Mouse (Mus musculus) midbrain, embryonic 14.5 days (tissue): ENCODE measurements around the gene Samd4. TPM values are rescaled to one million over a fixed set of nuclear protein-coding genes. Genes with fewer than 3 reads are reported as not detected.

Experiments used
- microRNA-seq: library from miRNA; unstranded; fragments of <30 nt; microRNA quantifications from one replicate; pipeline ENCODE4, GENCODE M21; 2016
- polyA plus RNA-seq: library from polyadenylated mRNA; unstranded; fragments of >200 nt; fragmentation: Nextera tagmentation; extraction: Ambion mirVana; gene quantifications from 2 replicates; pipeline ENCODE4 v1.2.1, GENCODE M21; 2014

Samd4 gene
- polyA plus RNA-seq, 1 experiment from 2014 or later = 3.1 TPM

Small RNA genes within 50 kb of the gene (microRNA-seq; reads per million reads assigned to microRNA genes)
- 1.0 reads per million for gene Mir378c

Other genes with a start within 250 kb of the Samd4 start
- gene Cdkn3, start 122.3 kb upstream of the Samd4 start, polyA plus RNA-seq = 6.2 and 11.7 TPM in 2 replicates
- gene Cnih1, start 94.4 kb upstream of the Samd4 start, polyA plus RNA-seq = 196 and 204 TPM in 2 replicates
- 118 and 155 TPM in 2 replicates for gene Gmfb, start 60.6 kb upstream of the Samd4 start, polyA plus RNA-seq
- gene Cgrrf1, start 50.7 kb upstream of the Samd4 start, polyA plus RNA-seq = 23.7 and 24.0 TPM in 2 replicates